Mouse (Mus musculus) kidney, postnatal 25 days (tissue): ENCODE measurements at regions not wholly inside any gene's neighbourhood (a gene's known extent, or its start where the extent isn't known, plus 50 kb on each side); places are given as distances from the start of the nearest gene placed in this dataset.
"Not testable (repeated sequence)": the region's sequence is repeated elsewhere in the genome, so short reads cannot be mapped to it uniquely, and the experiment has no call there.

Experiments
- DNase-seq, 2 experiments: peaks; one replicate each; pipeline ENCODE4 v3.0.0; 2021; ENCODE audit warnings: mixed read lengths in 2 of 2

- DNase-seq: not testable (repeated sequence)
Measured at GRCm38 (mm10) chr10:22460386-22460785, 100.0 kb downstream of the Raet1d start.

GRCm38 (mm10) chr10:22460818-22461479 is 100.6 kb downstream of the Raet1d start:
- not testable (repeated sequence) for DNase-seq

GRCm38 (mm10) chr10:22461480-22462050 is 101.2 kb downstream of the Raet1d start:
- not testable (repeated sequence) for DNase-seq

GRCm38 (mm10) chr10:22471722-22472330 is 111.5 kb downstream of the Raet1d start:
- peak; percentile 15 to 33 for DNase-seq

- DNase-seq: peak in 1 of 2 experiments; percentile 50
Measured at GRCm38 (mm10) chr10:22479860-22480259, 119.5 kb downstream of the Raet1d start.

- not testable (repeated sequence) for DNase-seq
Measured at GRCm38 (mm10) chr10:22487071-22487470, 126.7 kb downstream of the Raet1d start.

- DNase-seq: not testable (repeated sequence)
Measured at GRCm38 (mm10) chr10:22491806-22492347, 131.5 kb downstream of the Raet1d start.

GRCm38 (mm10) chr10:22495975-22496496 is 135.7 kb downstream of the Raet1d start:
- DNase-seq: no peak
